Mouse (Mus musculus) MEL (cell line): ENCODE data around the gene Polr2m. TPM values are rescaled to one million over a fixed set of nuclear protein-coding genes. Genes with fewer than 3 reads are reported as not detected.

Source experiments
- DNase-seq: peaks from one replicate; pipeline ENCODE4 v3.0.0; 2011; ENCODE audit warnings: low read depth, low spot score
- H3K27ac ChIP-seq: 2 replicates; pipeline ENCODE4 v1.5.1; 2012; ENCODE audit warnings: low read depth, mild to moderate bottlenecking, control low read depth, low read length, moderate library complexity; ENCODE audit not compliant: control insufficient read depth
- H3K27me3 ChIP-seq, 2 experiments: fragments of 150-350 bp in 1 of 2; sonication (generic) in 1 of 2; 2 replicates each; pipeline ENCODE4 v1.6.1; 2012; ENCODE audit warnings: low read length in 2 of 2, mild to moderate bottlenecking in 2 of 2, improper control_type of control experiment in 1 of 2, moderate library complexity in 1 of 2; ENCODE audit not compliant: insufficient read depth in 2 of 2, control insufficient read depth in 1 of 2
- H3K36me3 ChIP-seq, 2 experiments: 2 replicates each; pipeline ENCODE4 v1.6.1; 2012 to 2014; ENCODE audit warnings: low read length in 2 of 2, improper control_type of control experiment in 1 of 2, inconsistent platforms in 1 of 2, mild to moderate bottlenecking in 1 of 2; ENCODE audit not compliant: insufficient read depth in 2 of 2, control insufficient read depth in 1 of 2
- H3K4me1 ChIP-seq, 2 experiments: fragments of 150-350 bp in 1 of 2; sonication (generic) in 1 of 2; 2 replicates each; pipeline ENCODE4 v1.6.1; 2012; ENCODE audit warnings: low read length in 2 of 2, improper control_type of control experiment in 1 of 2, mild to moderate bottlenecking in 1 of 2; ENCODE audit not compliant: insufficient read depth in 2 of 2, control insufficient read depth in 1 of 2
- H3K4me3 ChIP-seq, 2 experiments: fragments of 150-350 bp in 1 of 2; sonication (generic) in 1 of 2; 2 replicates each; pipeline ENCODE4 v1.5.1; 2012; ENCODE audit warnings: low read depth in 2 of 2, low read length in 2 of 2, mild to moderate bottlenecking in 2 of 2, moderate library complexity in 2 of 2, control low read depth in 1 of 2, improper control_type of control experiment in 1 of 2; ENCODE audit not compliant: control insufficient read depth in 1 of 2, insufficient read depth in 1 of 2
- H3K79me2 ChIP-seq: 2 replicates; pipeline ENCODE4 v1.6.1; 2012; ENCODE audit warnings: mild to moderate bottlenecking, low read length, moderate library complexity; ENCODE audit not compliant: control insufficient read depth, poor library complexity, insufficient read depth
- H3K9ac ChIP-seq: 2 replicates; pipeline ENCODE4 v1.6.1; 2012; ENCODE audit warnings: low read depth, mild to moderate bottlenecking, control low read depth, low read length, moderate library complexity; ENCODE audit not compliant: control insufficient read depth, poor library complexity, severe bottlenecking
- H3K9me3 ChIP-seq: fragments of 150-350 bp; sonication (generic); replicated peaks from 2 replicates; pipeline ENCODE4 v1.6.1; 2012; ENCODE audit warnings: mild to moderate bottlenecking, low read length, improper control_type of control experiment, moderate library complexity; ENCODE audit not compliant: insufficient read depth
- BHLHE40 ChIP-seq: IDR thresholded peaks from 2 replicates; pipeline ENCODE4 v1.6.1; 2012; ENCODE audit warnings: low read depth, mild to moderate bottlenecking, inconsistent platforms, low read length, improper control_type of control experiment, borderline replicate concordance
- CHD1 ChIP-seq: IDR thresholded peaks from 2 replicates; pipeline ENCODE4 v1.6.1; 2012; ENCODE audit warnings: low read depth, mild to moderate bottlenecking, inconsistent platforms, low read length, improper control_type of control experiment
- CHD2 ChIP-seq: IDR thresholded peaks from 2 replicates; pipeline ENCODE4 v1.6.1; 2011; ENCODE audit warnings: low read length, improper control_type of control experiment
- CTCF ChIP-seq, 3 experiments: IDR thresholded peaks in 2 of 3; conservative IDR thresholded peaks in 1 of 3; 2 replicates each; pipeline ENCODE4 v1.5.1; 2011 to 2012; ENCODE audit warnings: low read length in 3 of 3, low read depth in 2 of 3, mild to moderate bottlenecking in 2 of 3, improper control_type of control experiment in 1 of 3, inconsistent platforms in 1 of 3, mixed read lengths in 1 of 3, moderate library complexity in 1 of 3; ENCODE audit not compliant: control insufficient read depth in 1 of 3, insufficient read depth in 1 of 3, poor library complexity in 1 of 3, severe bottlenecking in 1 of 3
- E2F4 ChIP-seq: IDR thresholded peaks from 2 replicates; pipeline ENCODE4 v1.6.1; 2011; ENCODE audit warnings: low read depth, low read length, improper control_type of control experiment, borderline replicate concordance
- EP300 ChIP-seq, 2 experiments: IDR thresholded peaks; 2 replicates each; pipeline ENCODE4 v1.6.1; 2011; ENCODE audit warnings: improper control_type of control experiment in 2 of 2, low read length in 2 of 2, low read depth in 1 of 2, mild to moderate bottlenecking in 1 of 2
- GATA1 ChIP-seq: IDR thresholded peaks from 2 replicates; pipeline ENCODE4 v1.6.1; 2011; ENCODE audit warnings: low read depth, low read length, improper control_type of control experiment
- HCFC1 ChIP-seq: IDR thresholded peaks from 2 replicates; pipeline ENCODE4 v1.6.1; 2012; ENCODE audit warnings: low read depth, mild to moderate bottlenecking, inconsistent platforms, low read length, improper control_type of control experiment, moderate library complexity
- JUND ChIP-seq: IDR thresholded peaks from 2 replicates; pipeline ENCODE4 v1.6.1; 2011; ENCODE audit warnings: low read depth, mild to moderate bottlenecking, improper control_type of control experiment, low read length
- MAX ChIP-seq: IDR thresholded peaks from 2 replicates; pipeline ENCODE4 v1.6.1; 2011; ENCODE audit warnings: low read length, improper control_type of control experiment
- MEF2A ChIP-seq: IDR thresholded peaks from 2 replicates; pipeline ENCODE4 v1.6.1; 2014; ENCODE audit warnings: low read depth, mild to moderate bottlenecking, inconsistent platforms, low read length, improper control_type of control experiment; ENCODE audit not compliant: poor library complexity, insufficient replicate concordance, severe bottlenecking; ENCODE audit errors: extremely low read depth
- MXI1 ChIP-seq: IDR thresholded peaks from 2 replicates; pipeline ENCODE4 v1.6.1; 2011; ENCODE audit warnings: mild to moderate bottlenecking, low read depth, low read length, improper control_type of control experiment
- MYB ChIP-seq: IDR thresholded peaks from 2 replicates; pipeline ENCODE4 v1.6.1; 2011; ENCODE audit warnings: mild to moderate bottlenecking, low read depth, low read length, improper control_type of control experiment
- MYC ChIP-seq: IDR thresholded peaks from 2 replicates; pipeline ENCODE4 v1.6.1; 2011; ENCODE audit warnings: low read depth, mild to moderate bottlenecking, low read length, improper control_type of control experiment, moderate library complexity
- NELFE ChIP-seq: IDR thresholded peaks from 2 replicates; pipeline ENCODE4 v1.6.1; 2011; ENCODE audit warnings: low read depth, low read length, improper control_type of control experiment
- NRF1 ChIP-seq: IDR thresholded peaks from 2 replicates; pipeline ENCODE4 v1.6.1; 2014; ENCODE audit warnings: low read depth, mild to moderate bottlenecking, inconsistent platforms, low read length, improper control_type of control experiment, moderate library complexity; ENCODE audit not compliant: poor library complexity, insufficient read depth, severe bottlenecking
- POLR2AphosphoS5 ChIP-seq: IDR thresholded peaks from 2 replicates; pipeline ENCODE4 v1.6.1; 2012; ENCODE audit warnings: low read depth, borderline replicate concordance, mild to moderate bottlenecking, inconsistent platforms, low read length, moderate library complexity, mixed read lengths
- RAD21 ChIP-seq: IDR thresholded peaks from 2 replicates; pipeline ENCODE4 v1.6.1; 2011; ENCODE audit warnings: mild to moderate bottlenecking, low read depth, low read length, improper control_type of control experiment
- RCOR1 ChIP-seq: IDR thresholded peaks from 2 replicates; pipeline ENCODE4 v1.6.1; 2012; ENCODE audit warnings: low read depth, mild to moderate bottlenecking, inconsistent platforms, low read length, improper control_type of control experiment
- SIN3A ChIP-seq: IDR thresholded peaks from 2 replicates; pipeline ENCODE4 v1.6.1; 2012; ENCODE audit warnings: low read length, improper control_type of control experiment, inconsistent platforms
- SMC3 ChIP-seq: IDR thresholded peaks from 2 replicates; pipeline ENCODE4 v1.6.1; 2011; ENCODE audit warnings: low read depth, low read length, improper control_type of control experiment
- TAL1 ChIP-seq: IDR thresholded peaks from 2 replicates; pipeline ENCODE4 v1.6.1; 2012; ENCODE audit warnings: mild to moderate bottlenecking, inconsistent platforms, low read length, moderate library complexity, mixed read lengths
- polyA plus RNA-seq, 2 experiments: library from polyadenylated mRNA; stranded (reverse) in 1 of 2; unstranded in 1 of 2; fragments of >175 nt in 1 of 2; fragments of >200 nt in 1 of 2; gene quantifications; 2 replicates each; pipeline versions ENCODE4 v1.2.1 to v1.2.4; 2012; ENCODE audit warnings: low replicate concordance in 2 of 2, low read depth in 1 of 2; ENCODE audit not compliant: insufficient read length in 2 of 2, insufficient read depth in 1 of 2, missing spikeins in 1 of 2
- total RNA-seq: library from RNA; depleted of rRNA; stranded (reverse); fragments of 300-350 nt; gene quantifications from 2 replicates; pipeline ENCODE4 v1.2.3, GENCODE M21; 2012

The Polr2m gene
- total and polyA plus RNA-seq, 3 experiments, result 146 to 624 (median 217) TPM

DNA sequence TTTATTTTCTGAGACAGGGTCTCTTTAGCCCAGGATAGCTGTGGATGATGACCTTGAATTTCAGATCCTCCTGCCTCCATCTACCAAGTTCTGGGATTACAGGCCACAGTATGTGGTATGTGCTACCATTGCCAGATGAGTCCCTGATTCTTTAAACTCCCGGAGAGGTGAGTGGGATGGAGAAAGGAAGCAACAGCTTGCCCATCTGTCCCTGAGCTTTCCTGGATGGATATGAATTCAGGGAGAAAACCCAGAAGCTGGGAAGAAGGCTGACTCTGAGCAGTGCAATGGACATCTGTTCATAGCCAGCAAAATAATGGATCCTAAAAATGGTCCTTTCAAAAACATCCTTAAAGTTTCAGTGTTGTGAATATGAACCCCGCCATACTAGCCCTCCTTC lies 49.3 kb upstream of the Polr2m start:
- Histone ChIP-seq H3K9ac (no peak overlapping the region), H3K9me3 (no peaks in the 10 kb centered on the region), H3K4me3 (no peak overlapping the region), H3K79me2 (no peaks in the 10 kb centered on the region), H3K36me3 (no peaks in the 10 kb centered on the region), H3K27ac (no peak overlapping the region), H3K27me3 (peaks cover 14 to 16% of the 10 kb centered on the region in 2 experiments), H3K4me1 (no peaks in the 10 kb centered on the region)
- DNase-seq, result no peak
- TF ChIP-seq NELFE, result no peak
- no peak for TF ChIP-seq POLR2AphosphoS5
- no peak for TF ChIP-seq GATA1
- TF ChIP-seq SMC3, result no peak
- TF ChIP-seq EP300 (IDR thresholded peaks at IDR 0.05; ENCODE audit: low read depth in 1 of 2, low read length in 2 of 2), result no peak
- no peak for TF ChIP-seq MEF2A
- no peak for TF ChIP-seq MAX

DNA sequence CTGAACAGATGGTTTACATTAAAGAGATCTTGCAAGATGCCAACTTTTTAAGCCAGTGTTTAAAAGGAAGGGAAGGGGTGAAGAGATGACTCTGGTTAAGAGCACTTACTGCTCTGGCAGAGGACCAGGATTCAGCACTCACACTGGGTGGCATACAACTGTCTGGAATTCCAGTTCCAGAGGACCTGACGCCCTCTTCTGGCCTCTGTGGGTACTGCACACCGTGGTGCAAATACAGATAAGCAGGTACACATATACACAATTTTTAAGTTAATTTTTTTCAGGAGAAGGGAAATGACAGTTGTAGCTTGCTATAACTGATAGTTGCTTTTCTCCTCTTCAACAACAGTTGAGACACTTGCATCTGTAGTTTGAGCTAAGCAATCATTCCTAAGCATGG lies 44.2 kb upstream of the Polr2m start:
- Histone ChIP-seq H3K27me3 (peaks cover 0 to 3% of the 10 kb centered on the region in 2 experiments; a peak in 1 of 4 replicates), H3K9ac (no peak overlapping the region), H3K4me3 (no peak overlapping the region), H3K9me3 (no peaks in the 10 kb centered on the region), H3K4me1 (no peaks in the 10 kb centered on the region), H3K79me2 (no peaks in the 10 kb centered on the region), H3K36me3 (no peaks in the 10 kb centered on the region), H3K27ac (no peak overlapping the region)
- TF ChIP-seq SMC3 (no peak), JUND (no peak), E2F4 (no peak), CTCF (IDR thresholded peaks at IDR 0.05 in 2 of 3, conservative IDR thresholded peaks at IDR 0.05 in 1 of 3; ENCODE audit: control insufficient read depth in 1 of 3, insufficient read depth in 1 of 3, low read depth in 2 of 3, low read length in 3 of 3, poor library complexity in 1 of 3, severe bottlenecking in 1 of 3) (peak in 2 of 3 experiments; percentile 25 to 38; a peak in 4 of 6 replicates), CHD2 (no peak), TAL1 (no peak)
- DNase-seq, result no peak

DNA sequence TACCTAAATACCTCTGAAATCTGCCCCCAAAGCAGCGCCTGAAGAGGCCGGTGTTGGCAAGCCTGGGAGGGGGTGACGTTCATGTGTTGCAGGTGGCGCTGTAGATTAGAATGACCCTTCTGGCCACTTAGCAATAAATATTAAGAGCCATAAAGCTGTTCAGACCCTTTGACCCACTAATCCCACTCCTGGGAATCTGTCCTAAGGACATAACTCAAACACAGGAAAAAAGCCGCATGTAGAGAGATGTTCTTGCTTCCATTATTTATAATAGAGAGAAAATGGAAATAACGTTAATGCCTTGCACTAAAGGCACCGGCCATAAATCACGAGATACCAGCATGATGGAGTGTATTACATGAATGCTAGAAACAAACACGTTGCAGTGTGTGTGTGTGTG lies 41.7 kb upstream of the Polr2m start:
- Histone ChIP-seq H3K79me2 (no peaks in the 10 kb centered on the region), H3K27me3 (peaks cover 0 to 2% of the 10 kb centered on the region in 2 experiments; a peak in 2 of 4 replicates), H3K4me1 (no peaks in the 10 kb centered on the region), H3K4me3 (no peak overlapping the region), H3K27ac (no peak overlapping the region), H3K9me3 (no peaks in the 10 kb centered on the region), H3K9ac (no peak overlapping the region), H3K36me3 (no peaks in the 10 kb centered on the region)
- no peak for DNase-seq
- TF ChIP-seq BHLHE40 (no peak), MYC (no peak), NELFE (no peak), CHD1 (no peak), RAD21 (no peak), GATA1 (no peak), HCFC1 (no peak), RCOR1 (no peak), CTCF (IDR thresholded peaks at IDR 0.05 in 2 of 3, conservative IDR thresholded peaks at IDR 0.05 in 1 of 3; ENCODE audit: control insufficient read depth in 1 of 3, insufficient read depth in 1 of 3, low read depth in 2 of 3, low read length in 3 of 3, poor library complexity in 1 of 3, severe bottlenecking in 1 of 3) (no peak), MXI1 (no peak), NRF1 (no peak), SIN3A (no peak), MYB (no peak), E2F4 (no peak)
